Mouse (Mus musculus) cerebellum, adult 2 months (tissue): ENCODE measurements at regions not wholly inside any gene's neighbourhood (a gene's known extent, or its start where the extent isn't known, plus 50 kb on each side); places are given as distances from the start of the nearest gene placed in this dataset.

Source experiments
- CTCF ChIP-seq: fragments of 200-500 bp; IDR thresholded peaks from 2 replicates; pipeline ENCODE4 v1.5.1; 2011; ENCODE audit warnings: low read depth, mild to moderate bottlenecking, control low read depth, low read length, moderate library complexity, borderline replicate concordance; ENCODE audit not compliant: insufficient read depth
- POLR2A ChIP-seq: fragments of 200-500 bp; IDR thresholded peaks from 2 replicates; pipeline ENCODE4 v1.6.1; 2011; ENCODE audit warnings: low read length, control low read depth, borderline replicate concordance; ENCODE audit not compliant: insufficient read depth

DNA sequence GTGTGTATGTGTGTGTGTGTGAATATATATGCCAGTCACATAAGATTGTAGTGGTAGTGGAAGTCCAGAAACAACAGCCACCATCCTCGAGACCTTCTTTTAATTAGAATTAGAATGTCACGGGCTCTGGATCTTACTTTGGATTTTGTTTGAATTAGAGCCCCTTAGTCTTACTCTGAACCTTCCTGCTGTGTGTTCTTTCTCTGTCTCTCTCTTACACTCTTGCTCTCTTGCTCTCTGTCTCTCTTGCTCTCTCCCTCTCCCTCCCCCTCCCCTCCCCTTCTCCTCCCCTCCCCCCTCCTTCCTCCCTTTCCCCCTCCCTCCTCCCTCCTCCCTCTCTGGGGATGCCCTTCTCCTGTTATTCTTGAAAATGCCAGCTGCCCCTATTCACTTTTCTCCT is 53.1 kb upstream of the Mdm1 start:
- TF ChIP-seq CTCF (no peak), POLR2A (no peak)
